In genomic region chr7:45703521-45704033, GRCm38 (mm10) we compare ENCODE assay signal across 8 mouse cellular contexts. TPM values are rescaled to one million over a fixed set of nuclear protein-coding genes. Genes with fewer than 3 reads are reported as not detected.
DNase-seq lines count a peak whose midpoint lies in the region; ATAC-seq lines count a peak whose summit lies in the region.

No protein-coding gene starts in this region.

- WGBS in liver, embryonic 13.5 days (ENCODE audit: insufficient replicate concordance), result 45% methylated on average over 12 of the region's 12 CpGs

- peak overlapping the region; percentile 69 for H3K27ac ChIP-seq in liver, embryonic 13.5 days

- H3K9me3 ChIP-seq in liver, embryonic 13.5 days (replicated peaks), result no peaks in the 10 kb centered on the region

- peaks cover 63% of the 10 kb centered on the region for H3K4me1 ChIP-seq in liver, embryonic 13.5 days (replicated peaks)

- peak overlapping the region; percentile 99 for H3K4me2 ChIP-seq in liver, embryonic 13.5 days

- H3K4me3 ChIP-seq in liver, embryonic 13.5 days (replicated peaks), result peak overlapping the region; percentile 70; the same call in 1 of the 2 replicates

- peak; percentile 17 for DNase-seq in gastrocnemius, postnatal 10 days
- DNase-seq in gastrocnemius, postnatal 4 days (ENCODE audit: low spot score in 2 of 2), result no peak
- DNase-seq in urinary bladder, postnatal 25 days (ENCODE audit: low spot score), result peak; percentile 8
- no peak for DNase-seq in urinary bladder, adult 18-20 months (ENCODE audit: low spot score in 2 of 2)
- DNase-seq in liver, embryonic 13.5 days, result no peak
- no peak for DNase-seq in embryo, embryonic 9.5 days (ENCODE audit: extremely low spot score)
- no peak for DNase-seq in frontal cortex, postnatal 36 days (ENCODE audit: low spot score in 2 of 2)
- DNase-seq in urinary bladder, postnatal 10 days (ENCODE audit: low spot score), result no peak

- no peaks in the 10 kb centered on the region for H3K36me3 ChIP-seq in liver, embryonic 13.5 days

- peaks cover 41% of the 10 kb centered on the region for H3K27me3 ChIP-seq in liver, embryonic 13.5 days

- ATAC-seq in liver, embryonic 13.5 days (ENCODE audit: low read depth), result no peak

- H3K9ac ChIP-seq in liver, embryonic 13.5 days, result peak overlapping the region; percentile 48; the same call in 1 of the 2 replicates

RNA-seq across cellular contexts. Expression of gene Dbp, which starts 1.3 kb away (rescaled TPM):
- total RNA-seq in gastrocnemius, postnatal 10 days (2021), result 10 to 100 TPM; 35.9 to 37.9 TPM
- 10 to 100 TPM; 22.1 to 26.9 TPM for total RNA-seq in gastrocnemius, postnatal 4 days (2021)
- polyA plus RNA-seq in liver, embryonic 13.5 days (2015; fragmentation: Nextera tagmentation; extraction: Ambion mirVana), result 0.43 and 0.64 TPM in 2 replicates

RNA-seq across cellular contexts. Expression of gene Car11, which starts 3.9 kb away (rescaled TPM):
- total RNA-seq in gastrocnemius, postnatal 10 days (2021), result 1 to 10 TPM; 3.4 to 3.9 TPM
- total RNA-seq in gastrocnemius, postnatal 4 days (2021), result 1 to 10 TPM; 4.6 to 4.9 TPM
- polyA plus RNA-seq in liver, embryonic 13.5 days (2015; fragmentation: Nextera tagmentation; extraction: Ambion mirVana), result 0.34 and 0.44 TPM in 2 replicates

RNA-seq across cellular contexts. Expression of gene Sec1, which starts 9.4 kb away (rescaled TPM):
- total RNA-seq in gastrocnemius, postnatal 10 days (2021), result under 1 TPM in 1 of 2 experiments, not detected in 1; 0.21 TPM
- under 1 TPM; 0.23 to 0.39 TPM for total RNA-seq in gastrocnemius, postnatal 4 days (2021)
- 0.07 TPM in 1 of 2 replicates, not detected in the other for polyA plus RNA-seq in liver, embryonic 13.5 days (2015; fragmentation: Nextera tagmentation; extraction: Ambion mirVana)

RNA-seq across cellular contexts. Expression of gene Rpl18, which starts 11.7 kb away (rescaled TPM):
- total RNA-seq in gastrocnemius, postnatal 10 days (2021), result 100 to 1,000 TPM; 793 to 822 TPM
- 1,000 to 10,000 TPM in 1 of 2 experiments, 100 to 1,000 TPM in 1; 1,000 to 1,132 TPM for total RNA-seq in gastrocnemius, postnatal 4 days (2021)
- polyA plus RNA-seq in liver, embryonic 13.5 days (2015; fragmentation: Nextera tagmentation; extraction: Ambion mirVana), result 761 and 840 TPM in 2 replicates

RNA-seq across cellular contexts. Expression of gene Sphk2, which starts 14.2 kb away (rescaled TPM):
- 10 to 100 TPM; 11.8 to 13.8 TPM for total RNA-seq in gastrocnemius, postnatal 10 days (2021)
- total RNA-seq in gastrocnemius, postnatal 4 days (2021), result 10 to 100 TPM; 17.4 to 17.9 TPM
- 11.4 and 11.7 TPM in 2 replicates for polyA plus RNA-seq in liver, embryonic 13.5 days (2015; fragmentation: Nextera tagmentation; extraction: Ambion mirVana)

Comparison
In these comparisons a context has a peak if more than half of its experiments do, and no peak if none do; other contexts are left out.
1. DNase-seq: peak in gastrocnemius, postnatal 10 days (single experiment) and urinary bladder, postnatal 25 days (single experiment); none in gastrocnemius, postnatal 4 days (0 of 2), urinary bladder, adult 18-20 months (0 of 2), liver, embryonic 13.5 days (single experiment), embryo, embryonic 9.5 days (single experiment), frontal cortex, postnatal 36 days (0 of 2) and urinary bladder, postnatal 10 days (single experiment).